Mouse (Mus musculus): ENCODE results near the gene 4930522H14Rik. TPM values are rescaled to one million over a fixed set of nuclear protein-coding genes. Genes with fewer than 3 reads are reported as not detected.
A peak's percentile ranks its signal among the peaks of the same experiment; 100 is the strongest.

4930522H14Rik gene
- polyA plus RNA-seq, 1 experiment from 2014 or later, result not detected

GRCm38 (mm10) chr4:109530245-109530816 is 766 bp downstream of the 4930522H14Rik start:
- Histone ChIP-seq H3K36me3 (no peaks in the 10 kb centered on the region), H3K4me3 (no peak overlapping the region), H3K27ac (no peak overlapping the region), H3K9me3 (no peaks in the 10 kb centered on the region), H3K4me1 (no peaks in the 10 kb centered on the region), H3K4me2 (replicated peaks) (peak overlapping the region; percentile 3; the same call in 1 of the 2 replicates), H3K27me3 (replicated peaks) (no peaks in the 10 kb centered on the region), H3K9ac (no peak overlapping the region)
- ATAC-seq (ENCODE audit: low FRiP score, low read depth), result peak; percentile 25; the same call in 1 of the 2 replicates
- WGBS, result 39% methylated on average over 15 of the region's 15 CpGs

DNA sequence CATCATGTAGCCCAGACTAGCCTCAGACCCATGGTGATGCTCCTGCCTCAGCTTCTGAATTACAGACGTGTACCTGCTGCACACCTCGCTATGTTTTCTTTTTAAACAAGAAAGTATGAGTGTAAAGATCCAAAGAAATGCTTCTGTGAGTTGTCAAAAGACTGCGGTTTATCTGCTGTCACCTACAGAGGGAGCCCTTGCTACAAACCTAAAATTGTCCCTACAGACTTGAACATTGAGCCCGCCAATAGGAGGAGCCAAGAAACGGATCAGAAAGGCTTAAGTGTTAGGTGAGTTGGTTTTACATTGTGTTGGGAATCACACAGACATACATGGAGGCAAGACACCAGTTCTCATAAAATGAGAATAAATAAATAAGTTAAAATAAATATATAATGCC is 26.2 kb downstream of the 4930522H14Rik start:
- no peak overlapping the region for H3K4me3 ChIP-seq
- 7% methylated on average over 5 of the region's 5 CpGs for WGBS
- H3K4me1 ChIP-seq, result no peaks in the 10 kb centered on the region
- H3K9ac ChIP-seq, result no peak overlapping the region
- no peak overlapping the region for H3K4me2 ChIP-seq (replicated peaks)
- no peak overlapping the region for H3K27ac ChIP-seq
- H3K9me3 ChIP-seq, result no peaks in the 10 kb centered on the region
- H3K27me3 ChIP-seq (replicated peaks), result no peaks in the 10 kb centered on the region
- ATAC-seq (ENCODE audit: low FRiP score, low read depth), result no peak
- H3K36me3 ChIP-seq, result no peaks in the 10 kb centered on the region

GRCm38 (mm10) chr4:109498476-109498875 is 32.6 kb downstream of the 4930522H14Rik start:
- H3K36me3 ChIP-seq, result no peaks in the 10 kb centered on the region
- H3K4me2 ChIP-seq (replicated peaks), result no peak overlapping the region
- no peaks in the 10 kb centered on the region for H3K27me3 ChIP-seq (replicated peaks)
- H3K4me3 ChIP-seq, result no peak overlapping the region
- ATAC-seq (ENCODE audit: low FRiP score, low read depth), result no peak
- H3K27ac ChIP-seq, result no peak overlapping the region
- 78% methylated on average over 11 of the region's 11 CpGs for WGBS
- no peaks in the 10 kb centered on the region for H3K9me3 ChIP-seq
- no peak overlapping the region for H3K9ac ChIP-seq
- H3K4me1 ChIP-seq, result no peaks in the 10 kb centered on the region

GRCm38 (mm10) chr4:109493581-109493980 is 37.5 kb downstream of the 4930522H14Rik start:
- Histone ChIP-seq H3K36me3 (no peaks in the 10 kb centered on the region), H3K4me1 (no peaks in the 10 kb centered on the region), H3K9ac (no peak overlapping the region), H3K27me3 (replicated peaks) (no peaks in the 10 kb centered on the region), H3K27ac (no peak overlapping the region), H3K4me3 (no peak overlapping the region), H3K9me3 (no peaks in the 10 kb centered on the region), H3K4me2 (replicated peaks) (no peak overlapping the region)
- ATAC-seq (ENCODE audit: low FRiP score, low read depth), result no peak

DNA sequence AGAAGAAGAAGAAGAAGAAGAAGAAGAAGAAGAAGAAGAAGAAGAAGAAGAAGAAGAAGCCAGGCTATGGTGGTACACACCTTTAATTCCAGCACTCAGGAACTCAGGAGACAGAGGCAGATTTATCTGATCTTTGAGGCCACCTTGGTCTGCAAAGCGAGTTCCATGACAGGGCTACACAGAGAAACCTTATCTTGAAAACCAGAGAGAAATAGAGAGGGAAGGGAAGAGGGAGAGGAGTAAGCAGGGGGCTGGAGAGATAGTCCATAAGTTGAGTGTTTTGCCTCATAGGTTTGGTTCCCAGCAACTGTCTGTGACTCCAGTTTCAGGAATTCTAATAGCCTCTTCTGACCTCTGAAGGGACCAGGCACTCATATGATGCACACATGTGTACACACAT is 42.3 kb downstream of the 4930522H14Rik start:
- WGBS, result 70% methylated on average over 1 of the region's 1 CpGs
- H3K27me3 ChIP-seq (replicated peaks), result no peaks in the 10 kb centered on the region

GRCm38 (mm10) chr4:109484621-109485020 is 46.5 kb downstream of the 4930522H14Rik start, which contains the start of gene Rnf11:
Gene Rnf11, minus strand, starts transcription at chr4:109484728.
- H3K4me2 ChIP-seq (replicated peaks), result no peak within 1 kb of the TSS
- H3K9ac ChIP-seq, result no peak within 1 kb of the TSS
- H3K27ac ChIP-seq, result no peak within 1 kb of the TSS
- H3K27me3 ChIP-seq (replicated peaks), result no peaks in the 10 kb centered on the region
- H3K4me1 ChIP-seq, result no peaks in the 10 kb centered on the region
- no peak within 1 kb of the TSS for H3K4me3 ChIP-seq
- WGBS, result 79% methylated on average over 3 of the region's 3 CpGs
- H3K36me3 ChIP-seq, result no peaks in the 10 kb centered on the region
- ATAC-seq (ENCODE audit: low FRiP score, low read depth), result no peak
- no peaks in the 10 kb centered on the region for H3K9me3 ChIP-seq

More for the DNA sequence above, 42.3 kb downstream of the 4930522H14Rik start:
- Histone ChIP-seq H3K4me3 (no peak overlapping the region), H3K9ac (no peak overlapping the region), H3K36me3 (no peaks in the 10 kb centered on the region), H3K9me3 (no peaks in the 10 kb centered on the region), H3K4me1 (no peaks in the 10 kb centered on the region), H3K4me2 (replicated peaks) (no peak overlapping the region), H3K27ac (no peak overlapping the region)
- ATAC-seq (ENCODE audit: low FRiP score, low read depth), result no peak

DNA sequence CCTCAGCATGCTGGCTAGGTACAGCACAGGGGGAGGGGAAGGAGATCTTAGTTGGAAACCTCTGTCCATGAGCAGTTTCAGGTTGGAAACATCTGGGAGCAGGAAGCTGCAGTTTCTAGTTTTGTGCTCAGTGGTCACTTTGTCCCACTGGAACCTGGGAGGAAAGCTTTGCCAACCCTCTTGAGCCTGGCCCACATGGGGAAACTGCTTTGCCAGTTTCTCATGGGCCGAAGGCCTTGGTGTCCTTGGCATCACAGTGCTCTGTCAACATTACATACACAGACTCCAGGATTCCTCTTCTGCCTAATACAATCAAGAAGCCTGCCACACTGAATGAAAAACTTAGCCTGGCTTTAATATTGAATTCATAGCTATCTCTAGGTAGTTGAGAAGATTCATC is 48.4 kb downstream of the 4930522H14Rik start:
- Histone ChIP-seq H3K9me3 (no peaks in the 10 kb centered on the region), H3K27me3 (replicated peaks) (no peaks in the 10 kb centered on the region), H3K4me3 (no peak overlapping the region), H3K27ac (no peak overlapping the region), H3K4me1 (no peaks in the 10 kb centered on the region), H3K9ac (no peak overlapping the region), H3K4me2 (replicated peaks) (no peak overlapping the region), H3K36me3 (no peaks in the 10 kb centered on the region)
- 92% methylated on average over 1 of the region's 1 CpGs for WGBS
- ATAC-seq (ENCODE audit: low FRiP score, low read depth), result no peak

- WGBS, result 88% methylated on average over 2 of the region's 2 CpGs
- H3K9ac ChIP-seq, result no peak overlapping the region
- no peak overlapping the region for H3K4me3 ChIP-seq
- H3K36me3 ChIP-seq, result no peaks in the 10 kb centered on the region
- H3K9me3 ChIP-seq, result no peaks in the 10 kb centered on the region
- no peak overlapping the region for H3K4me2 ChIP-seq (replicated peaks)
- H3K27ac ChIP-seq, result no peak overlapping the region
- H3K4me1 ChIP-seq, result no peaks in the 10 kb centered on the region
- ATAC-seq (ENCODE audit: low FRiP score, low read depth), result no peak
- no peaks in the 10 kb centered on the region for H3K27me3 ChIP-seq (replicated peaks)
These were observed 49.7 kb downstream of the 4930522H14Rik start for GRCm38 (mm10) chr4:109481424-109481823.

GRCm38 (mm10) chr4:109477454-109477853 is 53.6 kb downstream of the 4930522H14Rik start:
- peaks cover 8% of the 10 kb centered on the region for H3K4me1 ChIP-seq
- no peak for ATAC-seq (ENCODE audit: low FRiP score, low read depth)
- no peak overlapping the region for H3K4me2 ChIP-seq (replicated peaks)
- H3K9ac ChIP-seq, result no peak overlapping the region
- peaks cover 1% of the 10 kb centered on the region; the same call in 1 of the 2 replicates for H3K36me3 ChIP-seq
- no peaks in the 10 kb centered on the region for H3K27me3 ChIP-seq (replicated peaks)
- no peaks in the 10 kb centered on the region for H3K9me3 ChIP-seq
- no peak overlapping the region for H3K27ac ChIP-seq
- no peak overlapping the region for H3K4me3 ChIP-seq
- 91% methylated on average over 3 of the region's 3 CpGs for WGBS

DNA sequence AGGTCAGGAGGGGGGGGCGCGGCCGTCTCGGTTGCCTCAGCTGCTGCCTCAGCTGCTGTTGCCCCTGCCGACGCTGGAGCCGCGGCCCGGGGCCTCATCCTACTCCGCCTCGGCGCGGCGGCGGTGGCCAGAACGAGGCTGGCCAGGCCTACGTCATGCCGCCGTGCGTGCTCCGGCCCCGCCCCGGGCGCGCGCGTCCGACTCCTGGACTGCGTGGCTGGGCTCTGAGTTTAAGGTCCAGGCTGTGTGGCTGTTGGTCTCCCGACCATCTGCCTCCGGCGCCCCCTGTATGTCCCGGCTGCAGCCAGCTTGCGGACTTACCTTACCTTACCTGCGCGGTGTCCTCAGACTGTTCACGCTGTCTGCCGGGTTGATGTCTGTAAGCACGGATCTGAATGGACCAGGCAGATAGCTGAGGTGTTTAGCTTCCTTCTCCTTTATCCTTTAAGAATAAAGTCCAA is 54.5 kb downstream of the 4930522H14Rik start:
- Histone ChIP-seq H3K9me3 (no peaks in the 10 kb centered on the region), H3K4me1 (peaks cover 8% of the 10 kb centered on the region), H3K36me3 (peaks cover 4% of the 10 kb centered on the region; the same call in 1 of the 2 replicates), H3K27me3 (replicated peaks) (no peaks in the 10 kb centered on the region), H3K4me3 (peak overlapping the region; percentile 89), H3K27ac (peak overlapping the region; percentile 93), H3K4me2 (replicated peaks) (peak overlapping the region; percentile 74), H3K9ac (peak overlapping the region; percentile 98)
- ATAC-seq (ENCODE audit: low FRiP score, low read depth), result peak; percentile 99
- WGBS, result under 1% methylated on average over 36 of the region's 39 CpGs

DNA sequence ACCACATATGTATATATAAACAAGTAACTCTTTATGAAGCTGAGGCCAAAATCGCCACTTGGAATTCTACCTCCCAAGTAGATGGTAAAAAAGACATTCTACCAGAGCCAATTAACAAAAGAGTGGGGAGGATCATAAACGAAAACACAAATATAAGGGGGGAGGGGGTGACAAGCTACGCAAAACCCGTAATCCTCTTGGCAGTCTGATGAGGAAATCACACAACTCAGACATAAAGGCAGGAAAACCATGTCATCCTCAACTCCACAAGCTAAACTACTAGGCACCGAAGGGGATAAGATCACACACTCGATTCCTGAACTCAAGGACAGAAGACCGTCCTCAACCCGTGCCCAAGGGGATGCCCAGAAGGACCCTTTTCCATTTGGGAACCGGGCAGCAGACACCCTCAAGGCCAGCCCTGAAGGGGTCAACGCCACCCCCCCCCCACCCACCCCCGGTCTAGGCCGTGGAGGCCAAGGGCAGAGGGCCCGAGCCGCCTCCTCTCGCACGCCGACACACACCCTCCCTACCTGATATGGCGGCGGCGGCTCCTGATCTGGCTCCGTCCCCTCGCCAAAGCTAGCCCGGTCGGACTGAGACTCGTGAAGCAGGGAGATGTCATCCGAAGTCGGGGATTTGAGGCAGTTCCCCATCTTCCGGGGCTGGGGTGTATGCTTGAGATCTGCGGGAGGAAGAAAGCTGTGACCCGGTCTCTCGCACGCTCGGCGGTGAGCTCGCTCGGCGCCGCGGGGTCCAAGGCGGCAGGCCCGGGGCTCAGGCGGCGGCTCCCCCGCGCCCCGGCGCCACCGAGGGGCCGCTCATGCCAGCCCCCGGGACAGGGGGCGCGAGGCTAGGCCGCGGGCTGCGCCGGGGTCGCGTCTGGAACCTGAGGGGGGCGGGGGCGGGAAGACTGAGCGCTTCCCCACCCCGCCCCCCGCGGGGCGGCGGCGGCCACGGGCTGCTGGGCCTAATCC is 55.2 kb downstream of the 4930522H14Rik start:
- Histone ChIP-seq H3K27ac (peak overlapping the region; percentile 93), H3K9me3 (no peaks in the 10 kb centered on the region)

GRCm38 (mm10) chr4:109475078-109475477 is 56.0 kb downstream of the 4930522H14Rik start:
- Histone ChIP-seq H3K27me3 (replicated peaks) (no peaks in the 10 kb centered on the region), H3K27ac (no peak overlapping the region), H3K4me2 (replicated peaks) (peak overlapping the region; percentile 74), H3K9ac (peak overlapping the region; percentile 98; the same call in 1 of the 2 replicates), H3K4me3 (no peak overlapping the region), H3K36me3 (peaks cover 4% of the 10 kb centered on the region; the same call in 1 of the 2 replicates), H3K9me3 (no peaks in the 10 kb centered on the region), H3K4me1 (peaks cover 8% of the 10 kb centered on the region)
- WGBS, result 64% methylated on average over 2 of the region's 2 CpGs
- no peak for ATAC-seq (ENCODE audit: low FRiP score, low read depth)

More for the DNA sequence above, 55.2 kb downstream of the 4930522H14Rik start:
- Histone ChIP-seq H3K9ac (peak overlapping the region; percentile 98), H3K27me3 (replicated peaks) (no peaks in the 10 kb centered on the region), H3K4me3 (peak overlapping the region; percentile 89), H3K36me3 (peaks cover 4% of the 10 kb centered on the region; the same call in 1 of the 2 replicates), H3K4me1 (peaks cover 8% of the 10 kb centered on the region), H3K4me2 (replicated peaks) (peak overlapping the region; percentile 74)
- WGBS, result under 1% methylated on average over 62 of the region's 68 CpGs
- peak; percentile 90 for ATAC-seq (ENCODE audit: low FRiP score, low read depth)

All from neural tube, embryonic 12.5 days (tissue).